Mouse (Mus musculus) midbrain, embryonic 12.5 days (tissue): ENCODE data around the gene Gnb1l. TPM values are rescaled to one million over a fixed set of nuclear protein-coding genes. Genes with fewer than 3 reads are reported as not detected.

Source experiments
- ATAC-seq: fragments of 200-750 bp; cut with Nextera tagmentation; 2 replicates; pipeline ENCODE4 v1.8.0; 2017; ENCODE audit warnings: low read depth, moderate TSS enrichment, moderate library complexity; ENCODE audit not compliant: low FRiP score
- H3K27ac ChIP-seq: fragments of 300-500 bp; sonication (generic); replicated peaks from 2 replicates; pipeline ENCODE4 v1.5.1; 2016; ENCODE audit warnings: mild to moderate bottlenecking
- H3K27me3 ChIP-seq: fragments of 300-500 bp; sonication (generic); 2 replicates; pipeline ENCODE4 v1.6.1; 2016; ENCODE audit warnings: mild to moderate bottlenecking
- H3K36me3 ChIP-seq: fragments of 300-500 bp; sonication (generic); 2 replicates; pipeline ENCODE4 v1.6.1; 2016
- H3K4me1 ChIP-seq: fragments of 300-500 bp; sonication (generic); 2 replicates; pipeline ENCODE4 v1.6.1; 2016
- H3K4me2 ChIP-seq: fragments of 300-500 bp; sonication (generic); replicated peaks from 2 replicates; pipeline ENCODE4 v1.6.1; 2016; ENCODE audit warnings: mild to moderate bottlenecking, moderate library complexity
- H3K4me3 ChIP-seq: fragments of 300-500 bp; sonication (generic); 2 replicates; pipeline ENCODE4 v1.5.1; 2016; ENCODE audit warnings: mild to moderate bottlenecking
- H3K9ac ChIP-seq: fragments of 300-500 bp; sonication (generic); replicated peaks from 2 replicates; pipeline ENCODE4 v1.6.1; 2016; ENCODE audit warnings: mild to moderate bottlenecking, moderate library complexity
- H3K9me3 ChIP-seq: fragments of 300-500 bp; sonication (generic); 2 replicates; pipeline ENCODE4 v1.6.1; 2016; ENCODE audit warnings: mild to moderate bottlenecking
- WGBS: fragments of 180-500 bp; shearing (Covaris S2); methylation state at CpG from one replicate; pipeline ENCODE4 v1.1.7; 2016; 5-methylcytosine and 5-hydroxymethylcytosine counted together
- polyA plus RNA-seq: library from polyadenylated mRNA; unstranded; fragments of >200 nt; fragmentation: Nextera tagmentation; extraction: Ambion mirVana; gene quantifications from 2 replicates; pipeline ENCODE4 v1.2.1, GENCODE M21; 2016

The Gnb1l gene
- polyA plus RNA-seq, 1 experiment from 2014 or later, result 11.0 TPM

DNA sequence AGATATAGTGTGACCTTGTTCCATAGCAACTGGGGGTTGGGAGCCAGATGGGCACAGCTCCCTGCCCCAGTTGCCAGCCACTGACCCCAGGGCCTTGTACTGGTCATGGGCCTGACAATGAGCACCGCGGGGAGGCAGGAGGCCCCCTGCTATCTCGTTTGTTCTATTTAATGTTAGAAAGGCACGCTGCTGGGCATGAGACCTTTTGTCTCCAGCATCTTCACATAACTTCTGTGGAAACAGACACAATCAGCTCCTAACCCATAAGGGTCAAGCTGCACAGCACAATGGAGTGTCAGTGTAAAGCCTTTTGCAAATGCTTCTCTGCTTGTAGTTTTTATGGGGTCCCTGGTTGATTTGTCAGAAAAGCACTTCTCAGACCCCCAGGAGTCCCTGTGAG is 14.1 kb upstream of the Gnb1l start:
- no peak overlapping the region for H3K4me2 ChIP-seq
- H3K4me1 ChIP-seq, result peaks cover 22% of the 10 kb centered on the region
- no peaks in the 10 kb centered on the region for H3K9me3 ChIP-seq
- H3K36me3 ChIP-seq, result no peaks in the 10 kb centered on the region
- H3K9ac ChIP-seq, result no peak overlapping the region
- H3K27ac ChIP-seq, result peak overlapping the region; percentile 43; the same call in 1 of the 2 replicates
- H3K27me3 ChIP-seq, result peaks cover 20% of the 10 kb centered on the region
- WGBS, result 12% methylated on average over 4 of the region's 4 CpGs
- no peak for ATAC-seq
- H3K4me3 ChIP-seq, result no peak overlapping the region

GRCm38 (mm10) chr16:18484794-18485435 is 13.6 kb upstream of the Gnb1l start:
- H3K27me3 ChIP-seq, result peaks cover 20% of the 10 kb centered on the region
- no peak overlapping the region for H3K4me3 ChIP-seq
- H3K4me1 ChIP-seq, result peaks cover 17% of the 10 kb centered on the region
- ATAC-seq, result peak; percentile 54; the same call in 1 of the 2 replicates
- 22% methylated on average over 5 of the region's 5 CpGs for WGBS
- peak overlapping the region; percentile 43; the same call in 1 of the 2 replicates for H3K27ac ChIP-seq
- no peak overlapping the region for H3K4me2 ChIP-seq
- no peaks in the 10 kb centered on the region for H3K9me3 ChIP-seq
- H3K9ac ChIP-seq, result no peak overlapping the region
- no peaks in the 10 kb centered on the region for H3K36me3 ChIP-seq

DNA sequence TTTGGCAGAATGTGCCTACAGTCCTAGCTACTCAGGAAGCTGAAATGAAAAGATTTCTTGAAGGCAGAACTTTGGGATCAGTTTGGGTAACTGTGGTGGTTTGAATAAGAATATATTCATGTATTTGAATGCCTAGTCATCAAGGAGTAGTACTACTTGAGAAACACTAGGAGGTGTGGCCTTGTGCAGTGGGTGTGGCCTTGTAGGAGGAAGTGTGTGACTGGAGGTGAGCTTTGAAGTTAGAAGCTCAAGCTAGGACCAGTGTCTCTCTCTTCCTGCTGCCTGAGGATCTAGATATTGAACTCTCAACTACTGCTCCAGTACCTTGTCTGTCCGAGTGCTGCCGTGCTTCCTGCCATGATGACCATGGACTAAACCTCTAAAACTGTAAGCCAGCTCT is 12.4 kb upstream of the Gnb1l start:
- H3K27me3 ChIP-seq, result peaks cover 14% of the 10 kb centered on the region; the same call in 1 of the 2 replicates
- H3K9ac ChIP-seq, result no peak overlapping the region
- no peak overlapping the region for H3K27ac ChIP-seq
- no peaks in the 10 kb centered on the region for H3K9me3 ChIP-seq
- H3K4me1 ChIP-seq, result peaks cover 16% of the 10 kb centered on the region
- no peaks in the 10 kb centered on the region for H3K36me3 ChIP-seq
- H3K4me3 ChIP-seq, result no peak overlapping the region
- no peak for ATAC-seq
- H3K4me2 ChIP-seq, result no peak overlapping the region
- WGBS, result 92% methylated on average over 2 of the region's 2 CpGs

DNA sequence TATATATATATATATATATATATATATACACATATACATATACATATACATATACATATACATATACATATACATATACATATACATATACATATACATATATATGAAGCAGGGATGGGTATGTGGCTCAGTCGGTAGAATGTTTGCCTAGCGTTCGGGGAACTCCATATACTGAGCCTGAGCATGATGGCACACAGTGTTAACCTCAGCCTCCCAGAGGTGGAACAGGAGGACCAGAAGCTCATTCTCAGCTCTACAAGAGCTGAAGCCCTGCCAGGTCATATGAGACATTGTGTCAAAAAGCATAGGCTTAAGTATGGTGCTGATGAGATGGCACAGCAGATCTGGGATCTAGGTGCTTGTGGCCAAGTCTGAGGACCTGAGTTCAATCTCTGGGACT is 8.2 kb upstream of the Gnb1l start:
- Histone ChIP-seq H3K4me1 (no peaks in the 10 kb centered on the region), H3K9me3 (no peaks in the 10 kb centered on the region), H3K27ac (no peak overlapping the region), H3K27me3 (no peaks in the 10 kb centered on the region), H3K4me2 (no peak overlapping the region), H3K9ac (no peak overlapping the region), H3K4me3 (no peak overlapping the region), H3K36me3 (no peaks in the 10 kb centered on the region)
- no peak for ATAC-seq
- WGBS, result 94% methylated on average over 3 of the region's 3 CpGs

- no peak for ATAC-seq
- Histone ChIP-seq H3K27me3 (no peaks in the 10 kb centered on the region), H3K4me3 (no peak overlapping the region), H3K9ac (no peak overlapping the region), H3K4me2 (no peak overlapping the region), H3K4me1 (no peaks in the 10 kb centered on the region), H3K36me3 (no peaks in the 10 kb centered on the region), H3K27ac (no peak overlapping the region), H3K9me3 (no peaks in the 10 kb centered on the region)
- WGBS, result 76% methylated on average over 1 of the region's 1 CpGs
Measured at GRCm38 (mm10) chr16:18490894-18491293, 7.6 kb upstream of the Gnb1l start.

DNA sequence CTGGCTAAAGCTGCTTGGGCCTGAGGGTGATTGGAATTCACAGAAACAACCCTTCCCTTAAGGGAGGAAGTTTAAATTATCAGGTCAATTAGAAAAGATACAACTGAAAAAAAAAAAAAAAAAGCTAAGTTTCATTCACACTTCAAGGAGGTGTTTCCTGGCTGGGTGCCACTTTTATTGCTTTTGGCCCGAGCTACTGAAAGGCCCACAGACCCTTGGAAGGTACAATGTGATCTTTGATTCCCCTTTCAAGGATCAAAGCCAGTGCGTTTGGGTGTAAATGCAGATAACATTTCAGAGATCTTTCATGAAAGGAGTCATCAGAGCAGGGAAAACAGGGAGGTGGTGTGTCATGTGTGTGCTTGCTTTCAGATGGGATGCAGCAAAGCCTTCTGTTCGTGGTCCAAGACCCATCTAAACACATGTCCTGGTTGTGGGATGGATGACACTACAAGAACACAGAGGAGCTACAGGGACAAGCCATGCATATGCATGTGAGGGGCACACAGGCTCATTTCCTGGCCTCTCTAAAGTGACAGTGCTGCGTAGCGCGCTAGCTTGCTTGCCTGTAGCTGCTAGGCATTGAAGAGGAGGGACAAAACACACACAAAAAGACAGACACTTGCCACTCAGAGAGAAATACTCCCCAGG is 523 bp upstream of the Gnb1l start:
- H3K27ac ChIP-seq, result peak overlapping the region; percentile 92
- H3K27me3 ChIP-seq, result no peaks in the 10 kb centered on the region
- peaks cover 17% of the 10 kb centered on the region for H3K36me3 ChIP-seq
- peak overlapping the region; percentile 69 for H3K4me3 ChIP-seq
- no peaks in the 10 kb centered on the region for H3K9me3 ChIP-seq
- 4% methylated on average over 6 of the region's 6 CpGs for whole genome bisulfite sequencing
- ATAC-seq, result no peak
- peak overlapping the region; percentile 83 for H3K9ac ChIP-seq
- peak overlapping the region; percentile 77 for H3K4me2 ChIP-seq
- peaks cover 19% of the 10 kb centered on the region for H3K4me1 ChIP-seq

- Histone ChIP-seq H3K4me2 (peak overlapping the region; percentile 77), H3K4me3 (peak overlapping the region; percentile 69), H3K9ac (peak overlapping the region; percentile 83), H3K9me3 (no peaks in the 10 kb centered on the region), H3K27me3 (no peaks in the 10 kb centered on the region), H3K4me1 (peaks cover 19% of the 10 kb centered on the region), H3K36me3 (peaks cover 17% of the 10 kb centered on the region), H3K27ac (0 out of 2 replicates have a peak overlapping the region, but pooled peaks have one; percentile 92)
- no peak for ATAC-seq
- WGBS, result under 1% methylated on average over 24 of the region's 24 CpGs
Measured at GRCm38 (mm10) chr16:18498996-18499395, 483 bp downstream of the Gnb1l start.

GRCm38 (mm10) chr16:18501531-18501930 is 3.0 kb downstream of the Gnb1l start:
- WGBS, result 96% methylated on average over 6 of the region's 6 CpGs
- Histone ChIP-seq H3K27me3 (no peaks in the 10 kb centered on the region), H3K36me3 (peaks cover 17% of the 10 kb centered on the region), H3K9ac (no peak overlapping the region), H3K4me1 (peaks cover 19% of the 10 kb centered on the region), H3K27ac (no peak overlapping the region), H3K9me3 (no peaks in the 10 kb centered on the region), H3K4me3 (no peak overlapping the region), H3K4me2 (no peak overlapping the region)
- ATAC-seq, result no peak

- H3K9ac ChIP-seq, result no peak overlapping the region
- no peak for ATAC-seq
- no peak overlapping the region for H3K27ac ChIP-seq
- WGBS, result 96% methylated on average over 14 of the region's 14 CpGs
- no peaks in the 10 kb centered on the region for H3K9me3 ChIP-seq
- H3K4me3 ChIP-seq, result no peak overlapping the region
- no peak overlapping the region for H3K4me2 ChIP-seq
- H3K27me3 ChIP-seq, result no peaks in the 10 kb centered on the region
- peaks cover 12% of the 10 kb centered on the region for H3K4me1 ChIP-seq
- peaks cover 17% of the 10 kb centered on the region for H3K36me3 ChIP-seq
Measured at GRCm38 (mm10) chr16:18503566-18504342, 5.2 kb downstream of the Gnb1l start.

- 0 out of 2 replicates have a peak, but pooled peaks cover 4% of the 10 kb centered on the region for H3K4me1 ChIP-seq
- WGBS, result 95% methylated on average over 3 of the region's 3 CpGs
- H3K9me3 ChIP-seq, result no peaks in the 10 kb centered on the region
- H3K36me3 ChIP-seq, result peaks cover 7% of the 10 kb centered on the region
- H3K9ac ChIP-seq, result no peak overlapping the region
- H3K27me3 ChIP-seq, result no peaks in the 10 kb centered on the region
- no peak overlapping the region for H3K4me3 ChIP-seq
- H3K27ac ChIP-seq, result no peak overlapping the region
- no peak overlapping the region for H3K4me2 ChIP-seq
- ATAC-seq, result no peak
Measured at GRCm38 (mm10) chr16:18506524-18507199, 8.1 kb downstream of the Gnb1l start.

DNA sequence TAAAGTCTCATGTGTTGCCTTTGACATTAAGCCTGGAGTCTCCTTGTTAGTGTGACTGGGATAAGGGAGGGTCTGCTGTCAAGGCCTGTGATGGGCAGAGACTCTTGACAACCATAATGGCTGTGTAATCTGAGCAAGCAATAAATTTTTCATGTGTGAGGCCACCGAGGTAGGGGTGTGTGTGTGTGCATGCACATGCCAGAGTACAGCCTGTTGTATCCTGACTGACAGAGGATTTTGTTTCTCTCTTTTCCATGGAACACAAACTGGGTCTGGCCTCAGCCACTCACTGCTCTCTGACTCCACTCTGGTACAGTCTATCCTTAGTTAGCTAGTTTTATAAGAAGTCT is 8.7 kb downstream of the Gnb1l start:
- no peaks in the 10 kb centered on the region for H3K9me3 ChIP-seq
- H3K9ac ChIP-seq, result no peak overlapping the region
- WGBS, result 70% methylated on average over 1 of the region's 1 CpGs
- no peak overlapping the region for H3K27ac ChIP-seq
- H3K4me1 ChIP-seq, result 0 out of 2 replicates have a peak, but pooled peaks cover 4% of the 10 kb centered on the region
- H3K4me3 ChIP-seq, result no peak overlapping the region
- H3K4me2 ChIP-seq, result no peak overlapping the region
- ATAC-seq, result no peak
- no peaks in the 10 kb centered on the region for H3K27me3 ChIP-seq
- H3K36me3 ChIP-seq, result peaks cover 3% of the 10 kb centered on the region
